Mouse (Mus musculus) fat pad, adult 2 months (tissue): Measurements from ENCODE around the gene H2afv.

Experiments used
- DNase-seq: peaks from one replicate; pipeline ENCODE4 v3.0.0-alpha.2; 2011; ENCODE audit warnings: low read depth, low spot score; ENCODE audit errors: extremely low read depth

H2afv gene

GRCm38 (mm10) chr11:6444077-6444853, at the start of gene H2afv:
Gene H2afv, minus strand, starts transcription at chr11:6444443.
- peak; percentile 95 for DNase-seq

DNA sequence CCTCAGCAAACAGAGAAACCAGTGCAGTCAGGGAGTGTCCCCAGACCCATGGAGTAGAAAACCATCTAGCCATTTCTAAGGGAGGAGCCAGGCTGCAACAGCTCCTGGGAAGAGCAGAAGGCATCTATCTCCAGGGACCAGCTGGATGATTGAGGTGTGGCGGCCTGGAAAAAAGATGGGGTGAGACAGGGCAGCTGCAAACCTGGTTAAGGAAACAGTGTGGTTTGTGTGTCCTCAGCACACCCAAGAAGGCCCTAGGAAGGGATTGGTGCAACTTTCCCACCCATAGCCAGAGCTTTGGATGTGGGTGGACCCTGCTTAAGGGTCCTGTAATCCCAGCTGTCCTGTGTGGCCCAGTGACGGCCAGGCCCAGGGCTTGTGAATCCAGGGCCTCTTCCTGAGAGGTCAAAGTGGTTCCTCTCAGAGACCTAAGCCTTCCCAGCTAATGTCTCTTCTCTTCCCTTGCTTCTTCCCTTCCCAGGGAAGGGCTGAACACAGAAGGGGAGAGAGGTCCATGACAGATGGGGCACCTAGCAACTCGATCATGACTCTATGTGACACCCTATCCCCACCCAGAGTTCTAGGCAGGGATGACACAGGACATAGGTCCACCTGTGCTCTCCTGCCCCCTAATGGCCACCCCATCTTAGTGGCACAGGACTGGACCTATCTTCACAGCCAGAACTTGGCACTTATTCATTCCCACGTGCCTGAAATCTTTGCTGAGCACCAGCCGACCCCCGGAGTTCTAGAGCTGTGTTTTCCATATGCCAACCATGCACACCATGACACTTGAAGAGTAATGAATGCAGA, 45.7 kb upstream of the H2afv start:
- DNase-seq = no peak

GRCm38 (mm10) chr11:6489257-6489656, 45.0 kb upstream of the H2afv start:
- no peak for DNase-seq

DNA sequence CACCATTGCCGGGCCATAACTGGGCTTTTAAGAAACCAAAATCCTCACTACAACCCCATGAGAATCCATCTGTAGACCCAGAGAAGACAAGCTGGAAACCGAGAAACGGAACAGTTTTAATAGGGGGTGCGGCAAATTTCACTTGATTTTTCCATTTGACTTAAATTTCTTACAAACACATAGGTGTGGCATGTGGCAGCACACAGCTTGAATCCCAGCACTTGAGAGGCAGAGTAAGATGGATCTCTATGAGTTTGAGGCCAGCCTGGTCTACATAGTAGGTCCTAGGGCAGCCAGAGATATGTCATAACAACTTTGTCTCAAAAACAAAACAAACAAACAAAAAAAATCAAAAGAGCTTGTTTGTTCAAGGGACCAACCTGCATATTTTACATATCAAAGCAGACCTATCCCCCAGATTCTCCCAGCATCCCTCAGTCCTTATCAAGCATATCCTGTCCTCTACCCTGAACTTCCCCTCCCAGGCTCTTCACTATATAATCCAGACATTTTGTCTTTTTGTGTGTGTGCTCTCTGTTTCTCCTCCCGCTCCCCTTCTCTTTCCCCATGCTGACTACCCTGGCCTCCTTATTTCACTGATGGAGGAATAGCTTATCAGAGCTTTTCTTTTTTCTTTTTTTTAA, 43.9 kb upstream of the H2afv start:
- DNase-seq = no peak

- no peak for DNase-seq
Observed at GRCm38 (mm10) chr11:6487496-6487895, 43.3 kb upstream of the H2afv start.

DNA sequence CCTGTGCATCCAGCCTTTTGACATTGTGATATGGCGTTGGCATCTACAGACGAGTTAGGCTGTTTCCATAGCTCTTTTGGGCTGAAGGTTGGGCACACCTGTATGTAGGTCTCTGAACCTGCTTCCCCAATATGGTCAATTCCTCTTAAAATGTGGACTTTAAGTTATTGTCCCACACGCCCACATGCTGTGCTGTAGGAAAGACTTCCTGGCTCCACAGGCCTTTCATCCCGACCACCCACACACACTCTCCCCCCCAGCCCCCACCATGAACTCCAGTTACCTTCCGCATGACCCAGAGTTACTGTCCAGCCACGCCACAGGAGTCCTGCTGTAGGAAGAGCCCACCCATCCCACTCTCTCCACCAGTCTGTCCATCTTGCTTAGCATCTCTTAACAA, 42.7 kb upstream of the H2afv start:
- DNase-seq = no peak

DNA sequence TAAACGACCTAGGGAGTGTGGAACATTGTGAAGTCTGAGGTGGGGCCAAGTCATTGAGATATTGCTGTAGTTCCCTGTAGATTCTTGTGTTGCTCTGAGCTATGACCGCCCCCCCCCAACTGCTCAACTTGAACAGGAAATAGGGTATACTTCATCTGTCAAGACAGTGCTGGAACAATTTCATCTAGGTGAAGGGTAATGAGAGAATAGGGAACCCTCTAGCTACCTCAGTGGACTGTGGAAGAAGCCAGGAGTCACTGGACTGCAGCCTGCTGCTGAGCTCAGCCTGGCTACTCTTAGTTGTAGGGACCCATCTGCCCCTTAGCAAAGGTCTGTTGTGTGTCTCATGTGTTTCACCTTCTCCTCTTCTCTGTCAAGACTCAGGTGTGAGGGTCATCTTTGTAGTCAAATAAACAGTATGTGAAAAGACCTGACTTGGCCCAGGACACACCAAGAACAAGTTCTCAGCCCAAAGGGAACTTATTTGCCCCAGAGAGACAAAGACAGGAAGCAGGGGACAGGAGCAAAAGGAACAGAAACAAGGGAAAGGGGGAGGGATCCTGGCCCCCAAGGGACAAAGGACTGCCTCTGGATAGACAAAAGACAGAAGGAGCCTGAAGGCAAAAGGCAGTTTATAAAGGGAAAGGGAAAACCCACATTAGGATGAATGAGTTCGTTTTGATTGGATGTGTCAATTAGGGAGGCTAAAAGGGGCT, 40.2 kb upstream of the H2afv start:
- no peak for DNase-seq

GRCm38 (mm10) chr11:6483103-6483502, 38.9 kb upstream of the H2afv start:
- no peak for DNase-seq

GRCm38 (mm10) chr11:6481669-6482185, 37.5 kb upstream of the H2afv start:
- DNase-seq = no peak

DNA sequence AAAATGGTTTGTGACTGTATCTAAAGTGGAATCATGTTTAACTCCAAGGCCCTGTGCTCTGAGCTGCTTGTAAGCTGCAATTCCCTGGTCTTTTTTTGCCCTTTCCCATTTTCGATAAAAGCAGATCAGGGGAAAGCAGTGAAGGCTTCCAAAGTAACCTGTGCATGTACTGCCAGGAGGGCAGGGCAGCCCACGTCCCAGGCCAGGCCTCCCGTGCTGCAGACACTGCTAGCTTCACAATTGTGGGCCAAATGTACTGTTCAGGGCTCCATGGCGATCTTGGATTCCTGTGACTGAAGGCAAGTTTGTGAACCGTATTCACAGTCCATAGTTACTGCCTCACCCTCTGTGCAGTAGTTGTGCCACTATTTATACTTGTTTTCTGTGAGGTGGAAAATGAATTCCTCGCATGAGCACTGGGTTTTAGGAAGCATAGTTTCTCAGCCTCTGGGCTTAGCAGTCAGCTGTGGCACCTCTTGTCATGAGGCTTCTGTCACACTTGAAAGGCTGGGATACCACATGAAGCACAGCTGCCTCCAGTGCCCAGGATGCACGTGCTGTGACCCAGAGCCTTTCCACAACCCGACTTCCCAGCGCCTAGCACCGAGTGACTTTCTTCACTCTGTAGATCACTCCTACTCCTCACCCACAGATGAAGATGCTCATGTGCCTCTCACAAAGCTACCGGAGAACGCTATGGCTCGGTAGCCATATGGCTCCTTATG, 36.6 kb upstream of the H2afv start:
- DNase-seq = no peak

- DNase-seq = no peak
Observed at GRCm38 (mm10) chr11:6480191-6480590, 35.9 kb upstream of the H2afv start.

DNA sequence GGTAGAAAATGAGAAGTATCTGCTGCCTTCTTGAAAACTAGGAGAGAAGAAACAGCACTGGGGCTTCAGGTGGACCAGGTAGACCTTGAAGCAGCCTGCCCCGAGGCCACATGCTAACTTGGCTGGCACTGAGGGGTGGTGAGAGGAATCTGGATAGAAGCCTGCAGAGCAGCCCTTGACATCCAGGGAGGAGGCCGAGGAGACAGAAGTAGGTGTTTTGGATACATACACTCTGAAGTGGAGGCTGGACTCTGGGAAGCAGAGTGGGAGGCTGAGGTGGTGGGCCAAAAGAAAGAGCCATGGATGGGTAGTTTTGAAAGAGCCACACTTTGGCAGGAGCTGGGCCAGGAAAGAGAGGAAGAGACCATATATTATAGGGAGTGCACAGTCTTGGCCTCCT, 35.0 kb upstream of the H2afv start:
- DNase-seq = no peak

DNA sequence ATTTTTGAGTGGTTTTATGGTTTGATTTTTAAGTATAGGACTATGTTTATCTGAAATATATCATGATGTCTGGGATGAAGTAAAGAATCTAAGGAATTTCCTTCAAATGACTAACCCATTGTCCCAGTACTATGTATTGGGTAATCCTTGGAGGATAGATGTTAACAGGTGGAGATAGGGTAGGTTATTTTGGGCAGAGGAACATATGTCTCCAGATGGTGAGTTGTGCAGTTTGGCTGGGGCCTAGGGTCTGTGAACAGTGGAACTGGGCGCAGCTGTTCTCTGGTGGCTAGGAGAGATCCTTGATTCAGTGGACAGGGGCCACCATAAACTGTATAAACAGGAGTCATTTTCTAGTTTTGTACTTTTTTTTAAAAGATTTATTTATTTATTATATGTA, 33.1 kb upstream of the H2afv start:
- DNase-seq = no peak

GRCm38 (mm10) chr11:6476876-6477275, 32.6 kb upstream of the H2afv start:
- DNase-seq = no peak

GRCm38 (mm10) chr11:6475867-6476484, 31.7 kb upstream of the H2afv start, which contains the start of gene Purb:
Gene Purb, minus strand, starts transcription at chr11:6475917.
- DNase-seq = no peak

DNA sequence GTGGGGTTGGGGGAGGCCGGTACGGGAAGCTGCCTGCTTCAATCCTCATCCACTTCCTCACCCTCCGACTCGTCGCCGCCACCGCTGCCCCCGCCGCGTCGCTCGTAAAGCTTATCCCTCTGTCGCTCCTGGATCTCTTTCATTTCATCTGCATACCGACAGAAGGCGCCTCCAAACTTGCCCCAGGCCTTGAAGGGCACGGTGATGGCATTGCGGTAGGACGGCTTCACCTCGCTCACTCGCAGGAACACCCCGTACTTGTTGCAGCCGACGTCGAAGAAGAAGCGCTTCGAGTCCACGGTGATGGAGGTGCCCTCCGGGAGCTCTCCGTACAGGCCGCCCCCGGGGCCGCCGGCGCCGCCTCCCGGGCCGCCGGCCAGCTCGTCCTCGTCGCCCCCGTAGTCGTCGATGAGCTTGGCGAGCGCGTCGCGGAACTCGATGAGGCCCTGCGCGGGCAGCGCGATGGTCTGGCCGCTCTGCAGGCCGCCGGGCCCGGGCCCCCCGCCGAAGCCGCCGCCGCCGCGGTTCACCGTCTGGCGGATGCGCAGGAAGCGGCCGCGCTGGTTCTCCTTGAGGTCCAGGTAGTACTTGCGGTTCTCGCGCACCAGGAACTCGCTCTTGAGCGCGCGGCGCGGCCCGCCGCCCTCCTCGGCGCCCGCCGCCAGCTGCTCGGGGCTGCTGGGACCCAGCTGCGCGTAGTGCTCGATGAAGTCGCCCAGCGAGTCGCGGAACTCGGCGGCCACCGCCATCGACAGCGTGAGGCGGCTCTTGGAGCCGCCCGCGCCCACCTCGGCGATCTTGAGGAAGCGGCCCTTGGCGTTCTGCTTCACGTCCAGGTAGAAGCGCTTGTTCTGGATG, 30.9 kb upstream of the H2afv start:
- DNase-seq = no peak

DNA sequence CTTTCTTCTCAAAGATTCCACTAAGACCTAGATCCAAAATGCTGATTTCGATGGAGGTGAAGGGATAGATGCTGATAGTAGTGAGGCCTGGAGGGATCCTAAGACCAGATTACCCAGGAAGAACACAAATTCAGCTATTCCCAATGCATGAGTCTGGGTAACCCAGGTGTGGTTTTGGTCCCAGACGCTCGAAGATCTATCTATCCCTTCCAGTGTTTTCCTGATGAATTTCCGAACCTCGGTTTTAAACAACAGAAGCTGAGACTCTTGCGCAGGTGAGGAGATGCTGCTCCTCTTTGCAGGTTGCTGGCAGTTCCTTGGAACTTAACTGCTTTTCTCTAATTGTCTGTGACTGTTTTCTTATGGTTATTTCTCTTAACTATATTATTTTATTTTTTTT, 30.1 kb upstream of the H2afv start:
- DNase-seq = no peak

DNA sequence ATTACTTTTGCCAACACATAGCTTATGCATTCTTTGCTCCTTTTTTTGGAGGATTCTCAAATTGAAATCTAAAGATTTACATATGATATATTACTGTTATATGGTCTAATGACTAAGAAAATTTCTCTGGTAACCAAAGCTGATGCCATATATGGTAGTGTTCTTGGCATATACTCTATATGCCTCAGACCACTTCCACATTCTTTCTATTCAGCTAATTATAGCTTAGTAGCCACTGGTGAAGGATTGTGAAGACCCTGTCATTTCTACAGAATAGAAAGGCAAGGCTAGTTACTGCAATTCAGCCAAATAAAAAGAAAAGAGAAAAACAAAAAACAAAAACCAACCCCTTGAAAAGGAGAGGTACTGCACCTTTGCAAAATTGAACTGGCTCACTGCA, 27.8 kb upstream of the H2afv start:
- DNase-seq = no peak

GRCm38 (mm10) chr11:6471493-6471892, 27.2 kb upstream of the H2afv start:
- DNase-seq = no peak
